Mouse (Mus musculus) forelimb bud, embryonic 11.5 days (tissue): Measurements from ENCODE around the gene Ap1m1.

Experiments used
- DNase-seq: peaks from one replicate; pipeline ENCODE4 v3.0.0-alpha.2; 2012; ENCODE audit warnings: low read depth, low spot score

Gene Ap1m1

DNA sequence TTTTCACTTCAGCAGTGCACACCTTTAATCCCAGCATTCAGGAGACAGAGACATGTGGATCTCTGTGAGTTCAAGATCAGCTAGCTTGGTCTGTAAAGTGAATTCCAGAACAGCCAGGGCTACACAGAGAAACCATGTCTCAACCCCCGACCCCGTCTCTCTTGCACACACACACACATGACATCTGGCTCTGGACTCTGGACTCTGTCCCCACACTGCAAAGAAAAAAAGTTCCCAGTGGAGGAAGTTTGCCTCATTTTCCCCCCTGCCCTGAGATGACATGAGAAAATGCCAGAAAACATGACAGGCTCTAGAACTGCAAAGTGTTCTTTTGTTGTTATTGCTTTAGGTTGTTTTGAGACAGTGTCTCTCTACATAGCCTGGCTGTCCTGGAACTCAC lies 20.0 kb downstream of the Ap1m1 start:
- DNase-seq, result no peak

DNA sequence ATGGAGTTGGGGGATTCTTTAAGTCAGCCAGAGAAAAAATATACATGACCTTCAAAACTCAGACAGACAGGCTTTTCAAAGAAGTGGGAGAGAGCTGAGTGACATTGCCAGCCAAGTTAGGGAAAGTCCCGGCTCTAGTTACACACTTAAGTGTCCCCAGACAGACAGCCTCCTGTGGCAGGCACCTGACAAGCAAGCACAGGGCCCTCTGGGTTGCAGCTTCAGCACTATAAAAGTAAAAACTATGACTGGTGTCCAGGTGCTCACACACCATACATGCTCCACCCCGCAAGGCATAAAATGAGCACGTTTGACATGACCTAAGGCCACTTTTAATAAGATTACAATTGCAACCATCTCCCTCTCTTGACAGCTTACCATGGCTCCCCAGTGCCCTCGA lies 20.8 kb downstream of the Ap1m1 start:
- DNase-seq, result no peak

DNA sequence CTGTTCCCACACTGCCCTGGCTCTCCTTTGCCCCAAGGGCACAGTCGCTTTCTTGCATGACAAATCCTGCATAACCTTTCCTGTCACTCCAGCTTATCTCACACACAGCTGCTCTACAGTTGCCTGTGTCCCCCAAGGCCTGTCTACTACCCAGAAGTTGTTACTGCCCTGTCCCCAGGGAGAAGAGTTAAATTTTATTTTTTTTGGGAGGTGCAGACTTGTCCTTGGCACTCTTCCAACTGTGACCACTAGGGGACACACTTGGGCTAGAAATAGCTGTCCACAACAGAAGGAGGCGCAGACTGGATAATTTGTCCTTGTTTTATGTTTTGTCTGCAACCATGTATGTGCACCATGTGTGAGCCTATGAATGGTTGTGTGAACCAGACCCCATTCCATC lies 21.2 kb downstream of the Ap1m1 start:
- DNase-seq, result peak; percentile 72

DNA sequence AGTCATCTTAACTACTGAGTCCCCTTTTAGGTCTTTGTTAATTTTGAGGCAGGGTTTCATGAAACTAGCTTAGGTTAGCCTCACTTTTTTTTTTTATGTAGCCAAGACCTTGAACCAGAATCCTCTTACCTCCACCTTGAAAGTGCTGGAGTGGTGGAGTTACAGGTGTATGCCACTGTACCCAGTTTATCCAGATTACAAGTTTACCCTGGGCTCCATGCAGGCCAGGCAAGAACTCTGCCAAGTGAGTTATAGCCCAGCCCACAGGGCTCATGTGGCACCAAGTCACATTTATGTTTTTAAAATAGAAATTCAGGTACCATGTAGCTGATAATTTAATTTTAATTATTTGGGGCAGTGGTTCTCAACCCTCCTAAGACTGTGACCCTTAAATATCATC lies 21.6 kb downstream of the Ap1m1 start:
- no peak for DNase-seq

DNA sequence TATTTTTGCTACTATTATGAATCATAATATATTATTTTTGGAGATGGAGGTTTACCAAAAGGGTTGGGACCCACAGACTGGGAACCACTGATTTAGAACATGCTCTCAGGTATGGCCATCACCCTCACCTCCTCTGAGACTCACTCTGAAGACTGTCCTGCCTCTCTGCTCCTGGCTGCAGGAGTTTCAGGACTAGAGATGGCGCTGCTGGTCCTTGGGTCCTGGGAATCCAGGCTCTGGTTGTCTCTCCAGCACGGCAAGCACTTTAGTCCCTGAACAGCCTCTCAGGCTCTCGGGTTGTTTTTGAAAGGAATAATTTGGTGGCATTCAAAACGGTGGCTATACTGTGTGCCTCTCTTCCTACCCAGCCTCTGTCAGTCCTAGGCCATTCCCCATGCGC lies 22.1 kb downstream of the Ap1m1 start:
- no peak for DNase-seq

DNA sequence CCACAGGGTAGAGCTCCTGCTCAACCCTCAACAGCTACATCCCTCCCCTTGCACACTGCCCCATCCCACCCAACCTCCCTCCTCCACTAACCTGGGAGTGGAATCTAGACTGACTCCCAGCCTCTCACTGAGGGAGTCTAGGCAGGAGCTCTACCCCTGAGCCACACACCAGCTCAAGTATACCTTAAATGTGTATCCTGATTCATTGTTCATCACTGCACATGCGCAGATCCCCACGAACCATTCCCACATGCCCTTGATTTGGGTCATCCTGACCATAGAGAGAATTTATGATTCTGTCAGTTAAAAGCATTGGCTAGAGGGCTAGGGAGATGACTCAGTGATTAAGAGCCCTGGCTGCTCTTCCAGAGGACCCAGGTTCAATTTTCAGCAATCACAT lies 22.9 kb downstream of the Ap1m1 start:
- no peak for DNase-seq

DNA sequence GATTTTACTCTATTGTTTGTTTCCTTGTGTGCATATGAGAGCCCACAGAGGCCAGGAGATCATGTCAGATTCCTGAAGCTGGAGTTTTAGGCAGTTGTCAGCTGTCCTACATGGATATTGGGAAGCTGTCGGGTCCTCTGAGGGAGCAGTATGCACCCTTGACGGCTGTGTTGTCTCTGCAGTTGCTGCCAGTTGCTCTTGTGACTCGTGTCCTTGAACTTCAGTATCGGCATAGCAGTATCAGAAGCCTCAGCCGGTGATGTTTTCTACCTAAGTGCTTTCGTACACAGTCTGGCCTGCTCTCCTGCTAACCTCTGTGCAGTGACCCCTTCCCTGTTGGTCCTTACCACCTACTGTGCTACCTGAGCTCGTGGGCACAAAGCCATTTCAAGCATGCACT lies 23.6 kb downstream of the Ap1m1 start:
- DNase-seq, result no peak

DNA sequence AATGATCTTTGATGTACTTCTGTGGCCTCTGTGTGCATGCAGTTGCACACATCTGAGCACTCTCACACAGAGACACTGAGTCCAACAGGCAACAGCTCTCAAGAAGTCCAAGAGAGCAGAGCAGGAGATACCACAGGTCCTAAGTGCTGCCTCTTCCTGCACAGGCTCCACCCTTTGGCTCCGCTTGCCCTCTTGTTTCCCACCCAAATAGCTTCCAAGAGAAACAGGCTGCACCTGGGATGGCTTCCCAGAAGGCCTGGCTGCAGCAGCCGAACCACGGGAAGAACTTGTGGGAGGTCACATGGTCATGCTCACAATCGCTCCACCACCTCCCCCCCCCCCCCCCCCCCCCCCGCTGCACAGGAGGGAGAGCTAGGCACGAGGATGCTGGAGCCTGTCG lies 25.5 kb downstream of the Ap1m1 start:
- no peak for DNase-seq

DNA sequence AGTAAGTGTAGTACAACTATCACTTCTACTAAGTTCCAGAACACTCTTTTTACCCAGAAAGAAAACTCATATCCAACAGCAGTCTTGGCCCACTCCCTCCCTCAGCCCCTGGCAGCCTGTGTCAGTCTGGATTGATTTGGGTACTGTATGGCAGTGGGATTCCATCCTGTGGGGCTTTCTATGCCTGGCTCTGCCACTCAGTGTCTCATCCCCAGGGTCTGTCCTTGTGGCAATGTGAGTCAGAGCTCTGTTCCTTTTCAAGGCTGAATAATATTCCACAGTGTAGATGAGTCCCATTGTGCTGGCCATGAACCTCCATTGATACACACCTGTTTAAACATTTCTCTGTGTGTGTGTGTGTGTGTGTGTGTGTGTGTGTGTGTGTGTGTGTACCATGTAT lies 26.9 kb downstream of the Ap1m1 start:
- no peak for DNase-seq

DNA sequence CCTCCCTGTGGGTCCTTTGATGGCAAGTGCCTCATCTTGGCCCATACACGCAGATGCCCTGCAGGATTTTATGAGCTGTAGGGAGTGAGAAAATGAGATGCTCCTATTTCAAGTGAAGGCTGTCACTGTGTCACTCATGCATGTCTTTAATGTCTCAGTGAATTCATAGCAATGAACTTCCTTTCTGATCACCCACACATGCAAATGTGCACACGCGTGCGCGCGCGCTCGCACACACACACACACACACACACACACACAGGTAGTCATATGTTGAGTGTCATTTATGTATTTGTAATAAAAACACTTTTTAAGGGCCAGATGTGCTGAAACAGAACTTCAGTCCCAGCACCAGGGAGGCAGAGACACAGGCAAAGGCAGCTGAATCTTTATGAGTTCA lies 27.3 kb downstream of the Ap1m1 start:
- no peak for DNase-seq

DNA sequence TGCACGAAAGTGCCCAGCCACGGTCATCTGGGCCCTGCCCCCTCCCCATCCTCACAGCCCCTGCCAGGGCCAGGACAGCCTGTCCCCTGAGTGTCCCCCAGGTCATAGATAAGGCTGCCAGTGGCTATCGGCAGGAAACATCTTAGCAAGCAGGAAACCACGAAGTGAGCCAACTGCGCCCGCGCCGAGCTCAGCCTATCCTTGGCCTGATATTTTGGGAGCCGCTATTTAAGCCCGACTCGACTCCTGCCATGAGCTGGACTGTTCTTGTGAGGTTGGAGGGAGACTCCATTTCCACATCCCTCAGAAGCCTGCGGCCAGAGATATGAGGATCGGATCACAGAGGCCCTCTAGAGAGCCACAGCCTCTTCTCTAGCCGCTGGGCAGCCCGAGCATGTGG lies 28.5 kb downstream of the Ap1m1 start:
- no peak for DNase-seq

DNA sequence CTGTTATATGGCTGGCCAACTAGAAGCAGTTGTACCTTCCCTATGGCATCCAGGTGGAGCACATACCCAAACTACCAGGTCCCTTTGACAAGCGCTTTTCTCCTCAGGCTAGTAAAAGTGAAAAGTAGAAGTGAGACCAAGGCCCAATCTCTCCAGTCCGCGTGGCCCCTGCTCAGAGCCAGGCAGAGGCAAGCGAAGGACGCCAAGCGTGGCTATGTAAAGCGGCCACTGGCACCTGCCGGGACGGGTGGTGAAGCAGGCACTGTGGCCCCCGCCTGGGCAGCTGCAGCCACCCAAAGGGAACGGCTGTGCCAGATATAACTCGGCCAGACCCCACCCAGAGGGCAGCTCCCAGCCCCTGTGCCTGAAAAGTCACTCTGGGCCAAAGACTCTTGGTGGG lies 30.8 kb downstream of the Ap1m1 start:
- no peak for DNase-seq

DNA sequence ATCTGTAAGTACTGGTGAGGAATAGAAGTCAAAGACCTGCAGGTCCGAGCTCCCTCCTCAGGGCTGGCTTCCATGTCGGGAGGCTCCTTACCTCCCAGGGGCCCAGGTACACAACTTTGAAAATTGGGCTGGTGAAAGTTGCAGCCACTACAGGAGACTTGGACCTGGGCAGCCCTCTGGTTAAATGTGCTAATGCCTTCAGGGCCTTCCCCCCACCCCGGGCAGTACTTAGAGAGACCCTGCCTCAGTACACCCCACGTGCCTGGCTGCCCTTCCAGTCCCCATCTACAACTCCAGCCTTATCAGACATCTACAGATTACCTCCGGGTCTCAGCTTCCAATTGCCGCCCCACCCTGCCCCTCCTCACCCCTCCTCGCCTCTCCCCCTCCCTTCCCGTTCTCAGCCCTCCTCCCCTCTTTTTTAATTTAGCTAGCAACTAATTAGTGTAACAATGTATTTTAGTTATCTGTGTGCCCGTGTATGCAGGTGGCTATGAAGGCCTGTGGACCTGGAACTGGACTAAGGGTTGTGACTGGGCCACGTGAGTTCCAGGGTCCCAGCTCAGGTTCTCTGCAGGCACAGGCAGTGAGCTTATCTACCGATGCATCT lies 31.3 kb downstream of the Ap1m1 start:
- no peak for DNase-seq

DNA sequence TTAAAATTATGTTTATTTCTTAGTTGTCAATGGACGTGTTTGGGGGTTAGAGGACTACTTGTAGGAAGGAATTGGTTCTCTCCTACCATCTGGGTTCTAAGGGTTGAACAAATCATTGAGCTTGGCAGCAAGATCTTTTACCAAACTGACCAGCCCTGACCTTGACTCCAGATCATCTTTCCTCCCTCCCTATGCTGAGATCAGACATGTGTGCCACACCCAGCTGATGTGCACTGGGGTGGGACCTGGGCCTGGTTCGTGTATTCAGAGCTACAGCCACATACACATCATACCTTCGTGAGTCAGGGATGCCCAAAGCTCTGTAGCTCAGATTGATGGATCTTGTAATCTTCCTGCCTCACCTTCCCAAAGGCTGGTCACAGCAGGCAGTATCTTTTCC lies 31.9 kb downstream of the Ap1m1 start:
- no peak for DNase-seq

DNA sequence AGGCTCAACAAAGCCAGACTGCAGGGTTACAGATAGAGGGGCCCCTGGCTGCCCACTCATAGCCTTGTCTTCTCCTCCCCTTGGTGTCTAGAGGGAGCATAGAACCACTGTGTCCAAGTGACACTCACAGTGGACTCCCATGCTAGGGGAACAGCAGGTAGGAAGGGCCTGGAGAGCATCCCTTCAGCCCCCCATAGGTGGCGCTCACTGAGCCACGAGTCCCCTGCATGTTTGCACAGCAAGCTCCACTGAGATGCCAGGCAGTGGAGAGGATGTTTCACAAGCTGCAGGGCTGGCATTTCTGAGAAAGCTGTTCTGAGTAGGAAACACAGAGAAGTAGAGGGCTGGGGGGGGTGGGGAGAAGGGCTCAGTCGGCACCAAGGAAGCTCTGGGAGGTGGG lies 32.5 kb downstream of the Ap1m1 start:
- peak; percentile 46 for DNase-seq

DNA sequence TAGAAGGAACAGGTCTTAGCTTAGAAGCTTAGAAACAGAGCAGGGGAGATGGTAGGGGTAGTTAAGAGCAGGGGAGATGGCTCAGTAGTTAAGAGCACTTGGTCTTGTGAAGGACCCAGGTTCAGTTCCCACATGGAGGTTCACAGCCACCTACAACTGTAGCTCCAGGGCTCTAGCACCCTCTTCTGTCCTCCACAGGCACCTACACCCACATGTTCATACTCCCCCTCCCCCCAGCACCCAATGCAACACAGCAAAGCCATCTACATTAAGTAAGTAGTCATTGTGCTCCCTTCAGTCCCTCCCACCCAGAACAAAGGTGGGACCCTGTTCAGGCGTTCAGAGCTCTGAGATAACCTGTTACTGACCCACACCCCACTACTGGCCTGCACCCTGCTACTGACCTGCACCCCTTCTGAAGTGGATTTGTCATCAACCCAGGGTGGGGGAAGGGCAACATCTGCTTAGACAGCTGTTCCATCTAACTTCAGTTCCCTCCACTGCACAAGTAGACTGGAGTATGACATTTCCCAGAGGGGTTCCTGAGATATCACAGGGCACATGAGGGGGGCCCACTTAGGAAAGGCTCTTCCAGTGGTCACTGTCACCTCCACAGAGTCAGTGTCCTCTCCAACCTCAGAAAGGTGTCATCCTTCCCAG lies 33.4 kb downstream of the Ap1m1 start:
- no peak for DNase-seq

DNA sequence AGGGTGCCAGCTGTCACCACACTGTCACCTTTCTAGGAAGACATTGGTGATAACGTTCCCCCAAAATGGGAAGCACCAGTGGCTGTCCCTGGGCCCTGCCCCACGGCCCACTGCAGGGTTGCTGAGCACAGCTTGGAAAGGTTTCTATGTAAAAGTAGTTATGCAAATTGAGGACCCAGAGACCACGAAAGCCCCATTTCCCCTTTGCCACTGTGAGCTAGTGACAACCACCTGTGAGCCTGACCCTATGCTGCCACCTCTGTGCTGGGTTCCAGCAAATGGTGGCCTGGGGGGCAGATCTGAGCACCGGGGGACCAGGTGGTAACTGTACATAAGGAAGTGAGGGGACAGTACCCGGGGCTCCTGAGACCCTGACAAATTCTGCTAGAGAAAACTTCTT lies 34.0 kb downstream of the Ap1m1 start:
- no peak for DNase-seq

DNA sequence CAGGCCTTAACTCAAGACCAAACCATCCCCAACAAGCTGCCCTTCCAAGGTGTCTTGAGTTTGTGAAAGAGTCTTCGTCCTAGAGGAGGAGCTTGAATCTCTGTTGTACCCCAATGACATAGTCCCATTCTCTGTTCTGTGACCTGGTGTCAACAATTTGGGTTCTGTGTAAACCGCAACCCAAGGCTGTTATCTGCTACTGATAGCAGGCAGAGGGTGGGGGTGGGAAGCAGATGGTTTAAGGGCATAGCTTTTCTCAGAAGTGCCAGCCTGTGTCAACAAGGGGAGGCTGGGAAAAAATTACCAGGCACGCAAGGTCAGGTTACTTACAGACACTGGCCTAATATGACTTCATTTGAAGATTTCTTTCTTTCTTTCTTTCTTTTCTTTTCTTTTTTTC lies 37.4 kb downstream of the Ap1m1 start:
- DNase-seq, result no peak

DNA sequence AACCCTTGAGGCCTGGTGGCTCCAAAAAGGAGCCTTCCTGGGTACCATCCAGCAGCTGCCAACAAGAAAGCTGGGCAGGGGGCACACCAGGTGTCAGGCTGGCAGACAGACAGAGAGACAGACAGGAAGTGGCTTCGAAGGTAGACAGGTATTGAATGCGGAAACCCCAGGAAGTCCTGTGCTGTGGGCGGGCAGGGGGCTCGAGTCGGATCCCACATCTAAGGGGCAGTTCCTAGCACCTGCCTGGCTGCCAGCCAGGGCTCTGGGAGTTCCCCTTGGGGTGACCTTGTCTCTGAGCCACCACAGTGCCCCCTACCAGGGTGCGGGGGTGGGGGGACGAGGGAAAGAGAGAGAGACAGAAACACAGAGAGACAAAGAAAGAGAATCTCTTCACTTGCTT lies 39.3 kb downstream of the Ap1m1 start:
- DNase-seq, result no peak

DNA sequence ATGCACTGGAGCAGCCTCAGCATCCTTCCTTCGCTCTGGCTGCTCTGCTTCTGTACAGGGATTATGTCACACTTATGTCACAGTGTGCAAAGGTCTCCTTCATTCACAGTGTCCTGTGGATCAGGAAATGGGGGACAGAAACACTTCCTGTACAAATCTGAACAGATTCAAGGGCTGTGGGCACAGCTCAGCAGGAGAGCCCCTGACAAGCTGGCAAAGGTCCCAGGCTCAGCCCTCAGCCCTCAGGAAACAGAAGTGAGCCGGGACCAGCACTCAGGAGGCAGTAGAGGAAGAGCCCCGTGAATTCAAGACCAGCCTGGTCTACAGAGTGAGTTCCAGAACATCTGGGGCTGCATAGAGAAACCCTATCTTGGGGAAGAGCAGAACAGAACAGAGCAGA lies 41.8 kb downstream of the Ap1m1 start:
- DNase-seq, result no peak

DNA sequence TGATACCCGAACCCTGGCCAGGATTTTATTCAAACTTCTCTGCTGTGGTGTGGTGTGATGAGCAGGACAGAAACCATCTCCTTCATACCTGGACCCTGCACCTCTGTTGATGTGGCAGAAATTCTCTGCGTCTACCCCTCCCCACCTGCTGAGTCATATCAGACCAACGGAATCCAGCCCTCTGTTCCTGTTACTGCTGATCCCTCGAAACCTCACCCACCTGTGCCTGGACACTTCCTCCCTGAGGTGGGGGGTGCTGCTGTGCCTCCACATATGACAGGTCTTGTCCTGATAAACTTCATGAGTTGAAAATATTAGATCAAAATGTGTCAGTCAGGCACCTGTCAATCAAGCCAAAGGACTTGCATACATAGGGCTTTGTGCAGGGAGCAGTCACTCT lies 45.5 kb downstream of the Ap1m1 start:
- no peak for DNase-seq

DNA sequence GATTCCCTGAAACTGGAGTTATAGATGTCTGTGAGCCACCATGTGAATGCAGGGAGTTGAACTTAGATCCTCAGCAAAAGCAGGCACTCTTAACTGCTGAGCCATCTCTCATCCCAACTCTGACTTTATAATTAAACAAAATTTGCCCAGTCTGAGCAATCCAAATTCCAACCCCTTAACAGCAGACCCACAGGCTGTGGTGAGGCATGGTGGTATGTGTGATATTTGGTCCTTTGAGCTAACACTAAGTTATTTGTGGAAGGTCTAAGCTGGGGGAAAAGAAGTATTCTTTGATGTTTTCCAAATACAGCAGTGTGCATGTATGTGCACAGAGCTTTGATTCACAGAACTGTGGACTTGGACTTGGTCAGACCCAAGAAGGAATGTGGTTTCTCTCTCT lies 49.2 kb downstream of the Ap1m1 start:
- DNase-seq, result no peak

DNA sequence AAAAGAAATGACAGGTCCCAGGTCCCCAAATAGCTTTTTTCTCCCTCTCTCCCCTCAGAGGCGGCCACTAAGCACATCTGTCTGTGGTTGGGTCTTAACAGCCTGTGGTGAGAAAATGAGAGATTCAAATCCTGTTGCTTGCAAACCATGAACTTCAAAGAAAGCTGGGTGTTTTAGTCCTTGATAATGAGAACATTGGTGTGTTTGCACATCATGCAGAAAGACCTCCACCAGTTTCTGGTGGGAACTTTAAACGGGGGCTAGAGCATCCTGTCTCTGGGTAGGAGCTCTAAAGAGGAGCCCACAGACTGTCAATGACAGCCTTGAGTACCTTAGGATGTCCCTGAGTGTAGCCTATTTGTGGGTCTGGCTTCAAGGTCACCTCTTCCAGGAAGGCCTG lies 51.3 kb downstream of the Ap1m1 start:
- DNase-seq, result no peak

DNA sequence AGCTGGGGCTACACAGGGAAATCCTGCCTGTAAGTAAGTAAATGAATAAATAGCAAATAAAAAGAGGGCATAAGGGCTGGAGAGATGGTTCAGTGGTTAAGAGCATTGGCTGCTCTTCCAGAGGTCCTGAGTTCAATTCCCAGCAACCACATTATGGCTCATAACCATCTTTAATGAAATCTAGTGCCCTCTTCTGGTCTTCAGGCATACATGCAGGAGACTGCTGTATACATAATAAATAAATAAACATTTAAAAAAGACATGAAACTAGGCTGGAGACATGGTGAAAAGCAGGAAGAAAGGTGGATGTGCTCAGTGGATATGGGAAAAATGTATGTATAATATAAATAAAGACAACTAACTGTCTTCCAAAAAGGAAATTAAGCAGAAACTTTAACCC lies 53.5 kb downstream of the Ap1m1 start:
- no peak for DNase-seq
